Mouse (Mus musculus) NIH3T3 (cell line): ENCODE measurements at regions not wholly inside any gene's neighbourhood (a gene's known extent, or its start where the extent isn't known, plus 50 kb on each side); places are given as distances from the start of the nearest gene placed in this dataset.

Experiments used
- DNase-seq: peaks from one replicate; pipeline ENCODE4 v3.0.0-alpha.2; 2012; ENCODE audit warnings: low read depth

DNA sequence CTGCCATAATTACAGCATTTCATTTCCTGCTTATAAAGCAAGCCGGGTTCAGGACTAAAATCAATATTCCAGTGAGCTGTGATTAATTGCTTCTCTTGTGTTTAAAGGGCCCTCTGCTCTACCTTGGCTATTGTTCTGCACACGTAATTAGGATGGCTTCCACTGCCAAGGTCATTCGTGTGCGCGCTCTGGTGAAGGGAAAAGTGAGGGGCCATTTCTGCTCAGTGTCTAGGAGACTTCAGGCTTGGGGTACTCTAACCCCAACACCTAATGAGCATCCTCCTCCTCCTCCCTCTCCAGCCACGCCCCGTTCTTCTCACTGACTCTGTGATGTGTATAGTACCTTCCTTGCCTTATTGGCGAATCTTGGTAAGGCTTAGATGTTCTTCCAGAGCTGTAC lies 53.5 kb upstream of the Cxcl12 start:
- DNase-seq = no peak

DNA sequence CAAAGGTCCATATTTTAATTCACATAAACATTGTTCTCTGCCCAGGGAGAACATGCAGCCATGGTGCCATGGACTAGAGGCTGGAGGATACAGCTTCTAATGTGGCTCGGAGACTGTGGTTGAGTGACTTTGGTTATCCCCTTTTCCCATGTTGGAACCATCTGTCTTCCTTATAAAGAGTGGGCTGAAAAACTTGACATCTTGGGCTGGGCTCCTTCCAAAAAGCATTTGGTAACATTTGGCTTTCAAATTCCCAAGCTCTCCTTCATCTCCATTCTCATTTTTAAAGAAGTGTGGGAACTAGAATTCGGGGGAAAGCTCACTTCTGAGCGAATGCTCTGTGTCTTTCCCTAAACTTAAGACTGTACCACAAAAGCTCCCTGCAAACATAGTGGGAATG lies 50.3 kb upstream of the Cxcl12 start:
- DNase-seq = no peak
